Mouse (Mus musculus) midbrain, embryonic 13.5 days (tissue): ENCODE measurements around the gene Adcy9. TPM values are rescaled to one million over a fixed set of nuclear protein-coding genes. Genes with fewer than 3 reads are reported as not detected.

Experiments used
- ATAC-seq: fragments of 200-750 bp; cut with Nextera tagmentation; 2 replicates; pipeline ENCODE4 v1.8.0; 2017; ENCODE audit warnings: mild to moderate bottlenecking, moderate TSS enrichment, moderate library complexity
- H3K27ac ChIP-seq: fragments of 300-500 bp; sonication (generic); 2 replicates; pipeline ENCODE4 v1.5.1; 2015; ENCODE audit warnings: inconsistent platforms, mild to moderate bottlenecking, moderate library complexity
- H3K27me3 ChIP-seq: fragments of 300-500 bp; sonication (generic); 2 replicates; pipeline ENCODE4 v1.6.1; 2015; ENCODE audit warnings: mild to moderate bottlenecking, inconsistent platforms
- H3K36me3 ChIP-seq: fragments of 300-500 bp; sonication (generic); 2 replicates; pipeline ENCODE4 v1.6.1; 2015; ENCODE audit warnings: mild to moderate bottlenecking, inconsistent platforms
- H3K4me1 ChIP-seq: fragments of 300-500 bp; sonication (generic); replicated peaks from 2 replicates; pipeline ENCODE4 v1.6.1; 2015; ENCODE audit warnings: inconsistent platforms
- H3K4me2 ChIP-seq: fragments of 300-500 bp; sonication (generic); replicated peaks from 2 replicates; pipeline ENCODE4 v1.6.1; 2015; ENCODE audit warnings: moderate library complexity, mild to moderate bottlenecking, inconsistent platforms
- H3K4me3 ChIP-seq: fragments of 300-500 bp; sonication (generic); replicated peaks from 2 replicates; pipeline ENCODE4 v1.5.1; 2015; ENCODE audit warnings: mild to moderate bottlenecking, inconsistent platforms
- H3K9ac ChIP-seq: fragments of 300-500 bp; sonication (generic); replicated peaks from 2 replicates; pipeline ENCODE4 v1.6.1; 2015; ENCODE audit warnings: mild to moderate bottlenecking, inconsistent platforms
- H3K9me3 ChIP-seq: fragments of 300-500 bp; sonication (generic); 2 replicates; pipeline ENCODE4 v1.6.1; 2016; ENCODE audit warnings: mild to moderate bottlenecking, inconsistent platforms
- WGBS: fragments of 180-500 bp; shearing (Covaris S2); methylation state at CpG from one replicate; pipeline ENCODE4 v1.1.7; 2015; 5-methylcytosine and 5-hydroxymethylcytosine counted together
- polyA plus RNA-seq: library from polyadenylated mRNA; unstranded; fragments of >200 nt; fragmentation: Nextera tagmentation; extraction: Ambion mirVana; gene quantifications from 2 replicates; pipeline ENCODE4 v1.2.1, GENCODE M21; 2015

Adcy9 gene
- polyA plus RNA-seq, 1 experiment from 2014 or later: 2.8 TPM

DNA sequence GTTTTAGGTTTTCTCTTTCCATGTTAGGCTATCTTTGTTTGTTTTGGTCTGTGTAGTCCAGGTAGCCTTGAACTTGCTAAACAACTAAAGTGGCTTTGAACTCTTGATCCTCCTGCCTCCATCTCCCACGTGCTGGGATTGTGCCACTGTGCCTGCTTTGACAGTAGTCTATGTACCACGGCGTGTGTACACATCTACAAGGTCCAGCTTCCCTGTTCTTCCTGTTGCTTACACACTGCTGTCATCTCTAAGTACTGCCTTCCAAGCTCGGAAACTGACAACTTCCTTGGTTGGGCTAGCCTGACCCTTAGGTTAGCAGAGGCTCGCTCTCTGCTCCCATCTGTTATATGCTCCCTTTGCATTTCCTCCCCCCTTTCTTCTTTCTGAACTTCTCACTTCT, 116.7 kb downstream of the Adcy9 start:
- Histone ChIP-seq H3K4me3 (no peak overlapping the region), H3K4me1 (no peaks in the 10 kb centered on the region), H3K4me2 (no peak overlapping the region), H3K9me3 (no peaks in the 10 kb centered on the region), H3K27me3 (no peaks in the 10 kb centered on the region), H3K9ac (no peak overlapping the region), H3K27ac (no peak overlapping the region), H3K36me3 (peaks cover 5% of the 10 kb centered on the region; the same call in 1 of the 2 replicates)
- no peak for ATAC-seq
- 84% methylated on average over 5 of the region's 5 CpGs for WGBS

DNA sequence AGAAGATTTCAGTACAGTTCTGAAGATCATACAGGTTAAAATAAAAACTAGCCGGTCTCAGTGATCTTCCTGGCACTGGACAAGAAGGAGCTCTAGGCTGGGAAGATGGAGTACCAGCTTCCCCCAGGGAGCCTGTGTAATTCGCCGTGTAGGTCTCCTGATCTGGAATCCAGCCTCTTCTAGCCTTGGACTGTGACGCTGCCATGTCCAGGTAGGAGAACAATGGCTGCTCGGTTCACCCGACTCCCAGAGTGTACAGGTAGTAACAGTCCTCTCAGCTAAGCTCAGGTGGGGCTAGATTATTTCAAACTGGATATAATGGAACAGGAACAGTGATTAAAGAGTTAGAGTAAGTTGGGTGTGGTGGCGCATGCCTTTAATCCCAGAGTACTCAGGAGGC, 120.0 kb downstream of the Adcy9 start:
- WGBS: 94% methylated on average over 7 of the region's 7 CpGs
- Histone ChIP-seq H3K36me3 (peaks cover 18% of the 10 kb centered on the region; the same call in 1 of the 2 replicates), H3K27me3 (no peaks in the 10 kb centered on the region), H3K27ac (no peak overlapping the region), H3K4me1 (no peaks in the 10 kb centered on the region), H3K4me3 (no peak overlapping the region), H3K9me3 (no peaks in the 10 kb centered on the region), H3K4me2 (no peak overlapping the region), H3K9ac (no peak overlapping the region)
- no peak for ATAC-seq

DNA sequence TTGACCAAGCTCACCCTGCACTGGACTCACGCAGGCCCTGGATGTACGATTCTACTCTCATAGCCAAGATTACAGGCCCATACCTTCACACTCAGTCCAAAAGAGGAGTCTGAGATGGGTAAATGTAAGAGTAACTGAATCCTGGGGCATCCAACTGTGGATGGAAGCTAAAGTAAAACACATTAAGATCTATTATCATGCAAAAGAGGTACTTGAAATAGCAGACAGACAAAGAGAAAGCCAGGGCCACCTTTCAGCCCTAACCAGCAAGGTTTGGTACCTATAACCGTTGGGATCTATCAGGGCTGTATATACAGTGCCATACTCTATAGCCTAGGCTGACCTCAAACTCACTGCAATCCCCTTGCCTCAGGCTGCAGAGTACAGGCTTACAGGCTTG, 127.0 kb downstream of the Adcy9 start:
- H3K9me3 ChIP-seq: no peaks in the 10 kb centered on the region
- no peak overlapping the region for H3K4me3 ChIP-seq
- 82% methylated on average over 3 of the region's 3 CpGs for WGBS
- H3K9ac ChIP-seq: no peak overlapping the region
- peaks cover 16% of the 10 kb centered on the region for H3K36me3 ChIP-seq
- no peak overlapping the region for H3K4me2 ChIP-seq
- H3K4me1 ChIP-seq: no peaks in the 10 kb centered on the region
- H3K27ac ChIP-seq: no peak overlapping the region
- no peaks in the 10 kb centered on the region for H3K27me3 ChIP-seq
- no peak for ATAC-seq

DNA sequence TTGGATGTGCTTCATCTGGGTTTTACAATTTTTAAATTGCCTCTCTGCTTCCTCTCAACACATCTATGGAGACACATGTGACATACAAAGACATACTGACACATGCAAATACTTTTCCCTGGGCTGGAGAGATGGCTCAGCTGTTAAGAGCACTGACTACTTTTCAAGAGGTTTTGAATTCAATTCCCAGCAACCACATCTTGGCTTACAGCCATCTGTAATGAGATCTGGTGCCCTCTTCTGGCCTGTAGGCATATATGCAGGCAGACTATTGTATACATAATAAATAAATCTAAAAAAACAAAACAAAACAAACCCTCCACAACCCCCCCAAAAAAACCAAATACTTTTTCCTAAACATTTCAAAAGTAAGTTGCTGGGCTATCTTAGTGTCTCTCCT, 130.8 kb downstream of the Adcy9 start:
- H3K4me3 ChIP-seq: no peak overlapping the region
- no peak overlapping the region for H3K4me2 ChIP-seq
- no peaks in the 10 kb centered on the region for H3K9me3 ChIP-seq
- H3K36me3 ChIP-seq: peaks cover 9% of the 10 kb centered on the region
- no peak for ATAC-seq
- H3K27ac ChIP-seq: no peak overlapping the region
- H3K9ac ChIP-seq: no peak overlapping the region
- H3K27me3 ChIP-seq: no peaks in the 10 kb centered on the region
- no peaks in the 10 kb centered on the region for H3K4me1 ChIP-seq

DNA sequence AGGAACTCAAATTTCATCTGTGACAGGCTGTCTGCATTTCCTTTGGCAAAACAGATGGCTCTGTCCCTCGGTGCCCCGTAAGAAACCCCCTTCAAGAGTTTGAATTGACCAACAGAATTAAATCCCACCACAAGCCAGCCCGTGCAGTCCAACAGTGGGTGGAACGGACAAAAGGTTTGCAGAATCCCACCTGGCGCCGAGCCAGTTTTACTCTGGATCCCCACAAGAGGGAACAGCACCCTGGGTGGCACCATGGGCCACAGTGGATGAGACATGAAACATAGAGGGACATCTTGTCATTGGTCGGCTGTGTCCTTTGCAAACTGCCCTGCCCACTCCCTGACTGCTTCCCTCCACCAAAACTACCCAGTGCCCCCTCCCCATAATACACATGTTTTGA, 133.7 kb downstream of the Adcy9 start:
- Histone ChIP-seq H3K27me3 (no peaks in the 10 kb centered on the region), H3K27ac (no peak overlapping the region), H3K9ac (no peak overlapping the region), H3K36me3 (peaks cover 9% of the 10 kb centered on the region), H3K4me3 (no peak overlapping the region), H3K4me2 (no peak overlapping the region), H3K4me1 (no peaks in the 10 kb centered on the region), H3K9me3 (no peaks in the 10 kb centered on the region)
- ATAC-seq: no peak
- whole genome bisulfite sequencing: 74% methylated on average over 7 of the region's 7 CpGs

DNA sequence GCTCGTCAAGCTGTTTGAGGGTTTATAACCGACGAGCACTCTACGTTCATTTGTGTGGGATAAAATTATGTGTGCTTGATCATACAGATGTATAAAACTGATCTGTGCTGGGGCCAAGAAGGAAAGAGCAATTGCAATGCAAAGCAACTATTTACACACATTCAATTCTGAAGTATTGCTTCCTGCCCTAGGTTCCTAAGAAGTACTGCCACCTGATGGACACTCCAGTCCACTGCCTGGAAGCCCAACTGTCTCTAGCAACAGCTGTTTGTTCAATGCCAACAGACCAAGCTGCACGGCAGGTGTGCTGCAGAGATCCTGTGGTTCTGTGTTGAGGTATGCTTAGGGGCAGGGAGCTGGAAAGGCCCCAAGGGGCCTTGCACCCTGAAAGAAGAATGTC, 135.0 kb downstream of the Adcy9 start:
- H3K4me2 ChIP-seq: no peak overlapping the region
- H3K27me3 ChIP-seq: no peaks in the 10 kb centered on the region
- ATAC-seq: no peak
- H3K9me3 ChIP-seq: no peaks in the 10 kb centered on the region
- WGBS: 72% methylated on average over 5 of the region's 5 CpGs
- no peak overlapping the region for H3K27ac ChIP-seq
- no peaks in the 10 kb centered on the region for H3K4me1 ChIP-seq
- no peak overlapping the region for H3K4me3 ChIP-seq
- H3K9ac ChIP-seq: no peak overlapping the region
- H3K36me3 ChIP-seq: peaks cover 9% of the 10 kb centered on the region

DNA sequence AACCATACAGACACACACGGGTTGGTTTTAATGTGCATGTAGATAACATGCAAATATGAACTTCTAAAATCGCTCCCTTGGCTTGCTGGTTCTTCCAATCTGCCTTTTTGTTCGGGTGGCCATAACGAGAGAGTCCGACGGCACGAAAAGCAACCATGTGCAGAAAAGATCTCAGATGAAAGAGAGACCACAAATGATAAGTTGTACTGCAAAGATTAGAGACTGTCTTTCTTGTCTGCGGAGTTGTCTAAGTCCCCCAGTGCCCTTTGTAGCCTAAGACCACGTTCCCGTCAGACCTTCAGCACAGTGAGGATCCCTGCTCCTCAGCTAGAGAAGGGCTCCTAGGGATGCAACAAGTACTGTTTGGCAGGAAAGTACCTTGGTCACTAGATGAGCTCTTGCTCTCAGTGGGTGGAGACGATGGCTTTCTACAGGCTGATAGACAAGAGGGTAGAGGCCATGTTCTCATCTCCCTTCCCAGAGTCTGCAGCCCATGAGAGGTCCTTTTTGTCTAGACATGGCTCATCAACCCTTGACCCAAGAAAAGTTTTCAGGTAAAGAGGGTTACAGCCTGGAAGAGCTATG, 136.9 kb downstream of the Adcy9 start:
- ATAC-seq: no peak
- Histone ChIP-seq H3K27me3 (no peaks in the 10 kb centered on the region), H3K4me3 (no peak overlapping the region)

DNA sequence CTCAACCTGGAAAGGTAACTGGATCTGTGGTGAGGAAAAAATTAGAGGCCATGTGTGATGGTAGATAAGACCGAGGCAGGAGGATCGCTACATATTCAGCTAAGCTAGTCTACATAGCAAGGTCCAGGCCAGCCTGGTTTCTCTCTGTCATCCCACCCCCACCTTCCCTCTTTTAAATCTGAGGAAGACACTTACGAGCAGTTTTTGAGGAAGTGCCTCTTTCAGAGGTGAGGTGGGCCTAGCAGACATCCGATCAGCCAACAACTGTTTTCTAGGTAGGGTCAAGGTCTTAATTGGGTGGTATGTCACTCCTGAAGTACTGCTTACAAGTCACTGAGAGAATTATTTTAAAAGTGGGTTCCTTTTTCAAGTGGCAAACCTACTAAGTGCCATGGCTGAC, 138.8 kb downstream of the Adcy9 start:
- Histone ChIP-seq H3K36me3 (no peaks in the 10 kb centered on the region), H3K27ac (no peak overlapping the region), H3K9me3 (no peaks in the 10 kb centered on the region), H3K4me3 (no peak overlapping the region), H3K9ac (no peak overlapping the region), H3K4me1 (no peaks in the 10 kb centered on the region), H3K27me3 (no peaks in the 10 kb centered on the region), H3K4me2 (no peak overlapping the region)
- 94% methylated on average over 4 of the region's 4 CpGs for WGBS
- no peak for ATAC-seq

More for the DNA sequence above, 136.9 kb downstream of the Adcy9 start:
- Histone ChIP-seq H3K36me3 (peaks cover 7% of the 10 kb centered on the region), H3K4me2 (no peak overlapping the region), H3K9me3 (no peaks in the 10 kb centered on the region), H3K27ac (no peak overlapping the region), H3K4me1 (no peaks in the 10 kb centered on the region), H3K9ac (no peak overlapping the region)
- 89% methylated on average over 11 of the region's 11 CpGs for WGBS

DNA sequence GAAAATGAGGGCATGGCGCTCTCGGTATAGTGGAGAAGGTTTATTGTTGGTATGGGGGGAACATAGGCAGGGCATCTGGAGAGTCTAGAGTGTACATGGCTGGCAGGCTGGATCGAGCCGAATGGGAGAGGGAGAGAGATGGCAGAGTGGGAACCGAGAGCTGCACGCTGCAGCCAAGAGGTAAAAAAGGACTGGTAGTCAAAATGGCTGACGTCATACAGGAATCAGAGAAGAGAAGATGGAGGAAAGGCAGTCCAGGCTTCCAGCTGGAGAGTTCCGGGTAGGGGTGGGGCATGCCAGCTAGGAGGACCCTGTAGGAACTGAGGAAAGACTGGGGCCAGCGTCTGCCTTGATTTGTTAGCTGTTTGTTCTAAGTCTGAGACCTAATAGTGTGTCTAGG, 139.3 kb downstream of the Adcy9 start:
- 93% methylated on average over 9 of the region's 9 CpGs for WGBS
- Histone ChIP-seq H3K4me2 (no peak overlapping the region), H3K4me1 (no peaks in the 10 kb centered on the region), H3K27me3 (no peaks in the 10 kb centered on the region), H3K27ac (no peak overlapping the region), H3K4me3 (no peak overlapping the region), H3K36me3 (no peaks in the 10 kb centered on the region), H3K9me3 (no peaks in the 10 kb centered on the region), H3K9ac (no peak overlapping the region)
- ATAC-seq: no peak

DNA sequence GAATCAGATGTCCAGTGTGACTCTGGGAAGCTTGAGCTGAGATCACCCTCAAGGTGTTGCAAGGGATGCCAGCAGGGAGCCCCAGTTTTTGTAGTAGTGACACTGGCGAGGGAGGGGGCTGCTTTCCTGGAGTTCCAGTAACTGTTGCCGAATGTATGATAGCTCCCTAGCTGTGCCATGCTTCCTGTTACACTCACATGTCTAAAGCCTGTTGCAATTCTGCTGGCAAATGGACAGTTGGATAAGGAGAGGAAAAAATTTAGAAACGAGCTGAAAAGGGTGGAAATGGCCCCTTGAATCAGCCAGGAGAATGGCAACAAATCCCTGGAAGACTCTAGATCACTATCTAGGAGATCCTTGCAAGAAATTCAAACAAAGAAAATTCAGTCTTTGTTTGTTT, 140.7 kb downstream of the Adcy9 start:
- H3K9ac ChIP-seq: no peak overlapping the region
- H3K27me3 ChIP-seq: no peaks in the 10 kb centered on the region
- no peaks in the 10 kb centered on the region for H3K4me1 ChIP-seq
- WGBS: 74% methylated on average over 3 of the region's 3 CpGs
- H3K36me3 ChIP-seq: no peaks in the 10 kb centered on the region
- no peak for ATAC-seq
- H3K4me2 ChIP-seq: no peak overlapping the region
- no peak overlapping the region for H3K27ac ChIP-seq
- H3K9me3 ChIP-seq: no peaks in the 10 kb centered on the region
- no peak overlapping the region for H3K4me3 ChIP-seq

DNA sequence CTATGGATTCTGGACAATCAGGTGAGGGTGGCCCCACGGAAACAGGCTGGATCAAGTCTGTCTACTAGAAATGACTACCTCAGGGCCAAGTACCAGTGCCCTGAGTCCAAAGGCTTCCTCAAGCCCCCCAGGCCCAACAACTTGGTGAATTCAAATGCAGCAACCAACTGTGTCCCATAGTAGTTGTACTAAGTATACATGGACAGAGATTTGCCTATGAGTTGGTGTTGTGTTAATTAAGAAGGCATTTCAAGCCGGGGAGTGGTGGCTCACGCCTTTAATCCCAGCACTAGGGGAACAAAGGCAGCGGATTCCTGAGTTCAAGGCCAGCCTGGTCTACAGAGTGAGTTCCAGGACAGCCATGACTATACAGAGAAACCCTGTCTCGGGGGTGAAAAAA, 143.7 kb downstream of the Adcy9 start:
- Histone ChIP-seq H3K27me3 (no peaks in the 10 kb centered on the region), H3K27ac (no peak overlapping the region), H3K4me1 (no peaks in the 10 kb centered on the region), H3K36me3 (no peaks in the 10 kb centered on the region), H3K4me2 (no peak overlapping the region), H3K4me3 (no peak overlapping the region), H3K9me3 (no peaks in the 10 kb centered on the region), H3K9ac (no peak overlapping the region)
- ATAC-seq: no peak
- WGBS: 80% methylated on average over 5 of the region's 5 CpGs

DNA sequence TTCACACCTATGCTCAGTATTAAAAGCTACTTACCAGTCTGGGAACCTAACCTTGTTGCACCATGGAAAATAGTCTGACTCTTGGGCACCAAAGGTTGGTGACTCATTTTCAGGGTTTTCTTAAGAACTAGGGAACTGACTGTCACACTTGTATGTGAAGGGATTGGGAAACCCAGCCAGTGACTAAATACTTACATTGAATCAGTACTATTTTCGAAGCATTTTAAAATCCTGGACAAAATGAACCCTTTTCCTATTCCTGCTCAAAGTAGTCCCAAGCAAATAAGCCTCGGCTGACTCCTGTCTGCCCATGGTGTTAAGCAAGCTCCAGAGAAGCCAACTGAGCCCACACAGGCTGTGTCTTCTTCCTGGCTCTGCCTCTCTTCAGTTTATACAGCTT, 144.1 kb downstream of the Adcy9 start:
- Histone ChIP-seq H3K4me3 (no peak overlapping the region), H3K27ac (no peak overlapping the region), H3K36me3 (no peaks in the 10 kb centered on the region), H3K9me3 (no peaks in the 10 kb centered on the region), H3K9ac (no peak overlapping the region), H3K4me2 (no peak overlapping the region), H3K4me1 (peaks cover under 1% of the 10 kb centered on the region; the same call in 1 of the 2 replicates), H3K27me3 (no peaks in the 10 kb centered on the region)
- ATAC-seq: no peak
- WGBS: 80% methylated on average over 2 of the region's 2 CpGs

DNA sequence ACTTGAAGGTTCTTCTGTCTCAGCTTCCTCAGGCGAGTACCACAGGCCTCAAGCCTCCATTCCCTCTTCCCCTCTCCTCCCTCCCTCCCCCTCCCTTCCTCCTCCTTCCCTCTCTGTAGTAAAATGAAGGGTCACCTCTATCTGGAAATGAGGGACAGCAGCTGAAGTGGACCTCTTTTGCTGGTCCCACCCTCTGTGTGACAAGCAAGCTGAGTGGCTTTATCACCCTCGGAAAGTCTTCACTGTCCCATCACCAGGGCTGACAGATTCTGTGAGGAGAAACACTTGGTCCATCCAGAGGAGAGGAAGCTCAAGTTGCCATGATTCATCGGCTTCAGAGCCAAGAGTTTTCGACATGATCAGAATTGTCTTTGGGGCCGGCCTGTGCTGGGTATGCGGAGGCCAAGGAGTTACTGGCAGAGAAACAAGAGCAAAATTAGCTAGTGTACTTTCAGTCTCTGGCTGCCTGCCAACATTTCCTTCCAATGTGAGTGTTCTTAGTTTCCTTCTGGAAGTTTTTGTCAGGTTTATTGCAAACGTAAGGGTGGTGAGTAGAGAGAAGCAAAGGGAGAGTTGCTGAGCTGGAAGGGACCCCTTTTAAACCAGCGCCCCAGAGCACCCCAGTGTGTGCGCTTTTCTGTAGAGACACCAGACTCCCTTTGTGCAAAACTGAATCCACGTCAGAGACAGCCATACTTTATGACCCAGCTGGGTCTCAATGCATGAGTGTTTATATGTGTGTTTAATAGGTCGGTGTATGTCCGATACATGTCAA, 146.4 kb downstream of the Adcy9 start:
- no peak overlapping the region for H3K4me3 ChIP-seq
- H3K9me3 ChIP-seq: no peaks in the 10 kb centered on the region
- no peak for ATAC-seq
- WGBS: 82% methylated on average over 12 of the region's 12 CpGs
- H3K36me3 ChIP-seq: no peaks in the 10 kb centered on the region
- no peak overlapping the region for H3K4me2 ChIP-seq
- H3K27ac ChIP-seq: no peak overlapping the region
- H3K27me3 ChIP-seq: no peaks in the 10 kb centered on the region
- peaks cover 3% of the 10 kb centered on the region; the same call in 1 of the 2 replicates for H3K4me1 ChIP-seq
- no peak overlapping the region for H3K9ac ChIP-seq
